Mouse (Mus musculus) hindlimb bud, embryonic 11.5 days (tissue): Measurements from ENCODE around the gene Slc38a4.

Source experiments
- DNase-seq: peaks from one replicate; pipeline ENCODE4 v3.0.0-alpha.2; 2012; ENCODE audit warnings: low read depth, low spot score; ENCODE audit errors: extremely low spot score

The Slc38a4 gene

DNA sequence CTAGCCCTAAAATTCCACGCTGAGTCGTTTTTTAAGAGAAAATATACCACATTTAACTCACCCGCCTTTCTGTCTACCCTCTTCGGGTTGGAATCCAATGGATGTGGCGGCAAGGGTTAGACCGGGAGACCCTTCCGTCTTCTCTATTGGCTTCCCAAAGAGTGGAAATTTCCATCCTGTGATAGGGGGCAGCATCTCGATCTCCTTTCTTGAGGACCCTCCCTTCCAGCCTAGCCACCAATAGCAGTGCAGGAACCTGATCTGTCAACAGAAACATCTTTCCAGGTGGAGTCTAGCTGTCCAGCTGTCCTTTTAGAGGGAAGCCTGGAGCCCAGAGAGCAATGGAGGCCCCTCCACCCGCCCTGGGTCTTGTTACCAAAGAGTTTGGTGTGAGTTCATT lies at the start of gene Slc38a4:
Gene Slc38a4, minus strand, starts transcription at position 163 of the 400 bp plus-strand sequence.
- DNase-seq, result no peak

DNA sequence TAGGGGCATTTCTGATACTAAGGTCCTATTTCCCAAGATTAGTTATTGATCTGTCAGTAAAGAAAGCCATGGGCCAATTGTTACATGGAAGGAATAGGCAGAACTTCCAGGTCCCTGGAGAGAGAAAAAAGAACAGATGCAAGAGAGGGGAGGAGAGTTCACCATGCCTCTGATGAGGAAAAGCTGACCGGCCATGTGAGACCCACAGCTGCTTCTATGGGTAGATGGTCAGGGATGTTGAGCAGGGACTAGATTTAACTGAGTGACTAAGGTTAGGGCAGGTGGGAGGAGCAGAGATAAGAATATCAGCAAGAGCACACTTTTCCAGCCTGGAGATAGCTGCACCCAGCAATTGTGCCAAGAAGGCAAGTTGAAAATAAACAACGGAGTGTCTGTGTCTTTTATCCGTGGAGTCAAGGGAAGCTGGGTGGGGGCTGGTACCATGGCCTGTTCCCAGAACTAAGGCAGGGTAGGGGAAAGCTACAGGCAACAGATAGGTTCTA lies 49.2 kb upstream of the Slc38a4 start:
- DNase-seq, result no peak

DNA sequence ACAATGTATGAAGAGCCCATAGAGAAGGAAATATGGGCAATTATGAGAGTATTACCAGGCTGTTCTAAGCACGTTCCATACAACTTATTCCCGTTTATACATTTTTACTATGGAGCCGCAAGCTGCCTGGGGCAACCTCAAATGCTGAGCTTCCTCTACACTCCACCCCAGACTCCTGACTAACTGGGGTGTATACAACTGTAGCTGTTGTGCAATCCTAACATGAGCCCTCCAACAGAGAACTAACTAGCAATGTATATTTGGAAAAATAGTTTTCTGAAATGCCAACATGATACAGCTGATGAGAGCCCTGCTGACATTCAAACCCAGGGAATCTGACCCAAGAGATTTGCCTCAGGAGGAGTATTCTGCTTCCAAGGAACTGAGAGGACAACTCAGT lies 48.3 kb upstream of the Slc38a4 start:
- no peak for DNase-seq

DNA sequence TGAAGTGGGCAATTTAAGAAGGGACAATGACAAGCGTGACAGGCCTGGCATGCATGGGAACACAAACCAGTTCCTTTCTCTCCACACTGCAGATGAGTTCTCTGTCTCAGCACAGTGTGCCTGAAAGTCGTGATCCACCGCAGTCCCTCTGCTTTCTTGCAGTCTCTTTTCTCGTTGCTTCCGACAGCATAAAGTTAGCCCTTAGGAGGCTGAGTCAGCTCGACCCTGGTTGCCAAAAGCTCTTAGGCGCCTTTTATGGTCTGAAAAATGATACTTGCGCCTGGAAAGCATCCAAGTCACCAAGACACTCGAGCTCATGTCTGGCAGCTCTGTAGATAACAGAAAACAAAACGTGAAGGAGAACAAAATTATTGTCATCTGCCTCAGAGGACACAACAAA lies 47.1 kb upstream of the Slc38a4 start:
- no peak for DNase-seq

DNA sequence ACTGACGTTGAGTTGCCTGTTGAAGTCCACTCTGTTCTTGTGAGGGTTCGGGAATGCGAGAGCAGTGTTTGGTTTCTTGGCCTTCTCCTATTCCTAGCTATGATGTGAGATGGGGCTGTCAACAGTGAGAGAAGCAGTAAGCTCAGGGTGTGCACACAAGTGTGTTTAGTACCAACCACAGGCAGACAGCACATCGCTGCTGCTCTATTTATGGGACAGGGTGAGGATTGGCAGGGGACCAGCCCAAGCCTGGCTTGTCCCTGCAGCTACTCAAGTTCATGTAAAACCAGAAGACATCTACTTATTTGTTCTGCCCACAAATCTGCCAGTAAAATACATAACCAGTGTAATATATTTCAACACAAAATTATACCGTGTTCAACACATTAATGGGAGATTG lies 46.4 kb upstream of the Slc38a4 start:
- DNase-seq, result no peak

DNA sequence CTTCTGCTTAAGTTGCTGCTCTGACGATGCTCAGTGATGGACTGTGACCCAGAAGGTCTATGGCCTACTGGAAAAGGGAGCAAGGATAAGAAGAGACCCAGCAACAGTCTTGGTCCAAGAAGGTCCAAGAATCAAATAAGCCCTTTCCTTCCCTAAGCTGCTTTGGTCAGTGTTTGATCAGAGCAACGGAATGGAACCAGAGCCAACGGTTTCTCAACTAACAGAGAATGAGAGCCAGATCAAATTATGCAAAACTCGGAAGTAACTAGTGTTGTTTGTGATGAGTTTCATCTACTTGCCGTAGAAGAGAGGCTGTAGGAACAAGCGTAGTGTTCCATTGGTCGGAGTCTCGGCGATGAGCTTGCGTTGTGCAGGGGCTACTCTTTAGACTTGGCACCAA lies 43.3 kb upstream of the Slc38a4 start:
- no peak for DNase-seq

DNA sequence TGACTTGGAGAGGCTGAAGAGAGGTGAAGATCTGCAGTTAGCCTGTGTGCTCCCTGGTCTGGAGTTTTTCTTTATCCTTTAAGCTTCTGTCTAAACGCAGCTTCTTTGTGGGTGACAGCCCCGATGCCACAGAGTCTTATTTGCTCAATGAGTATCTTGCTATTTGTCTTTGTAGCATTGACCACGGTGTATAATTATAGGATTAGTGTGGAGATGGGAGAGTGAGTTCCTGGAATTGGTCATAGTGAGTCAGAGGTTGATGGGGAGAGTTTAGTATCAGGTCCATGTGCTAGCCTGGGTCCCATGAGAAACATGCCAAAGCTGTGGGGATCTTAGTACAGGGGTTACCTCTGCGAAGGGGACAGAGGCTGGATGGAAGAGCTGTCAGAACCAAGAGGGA lies 41.8 kb upstream of the Slc38a4 start:
- no peak for DNase-seq

DNA sequence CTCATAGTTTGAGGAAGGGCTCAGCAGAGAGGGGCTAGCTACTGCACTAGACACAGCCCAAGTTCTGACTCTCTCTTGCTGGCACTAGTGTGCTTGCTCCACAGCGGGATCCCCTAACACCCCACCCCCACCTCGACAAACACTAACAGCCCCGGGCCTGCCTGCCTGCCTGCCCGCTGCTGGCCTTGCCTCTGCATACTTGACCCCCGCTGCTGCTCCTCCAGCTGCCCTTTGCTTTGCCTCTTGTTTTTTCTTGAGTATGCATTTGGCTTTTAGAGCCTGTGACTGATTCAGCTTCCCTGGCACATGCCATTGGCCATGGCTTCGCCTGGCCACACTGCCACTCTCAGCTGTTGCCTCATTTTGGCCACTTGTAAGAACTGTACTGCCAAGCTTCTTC lies 33.8 kb upstream of the Slc38a4 start:
- DNase-seq, result no peak

DNA sequence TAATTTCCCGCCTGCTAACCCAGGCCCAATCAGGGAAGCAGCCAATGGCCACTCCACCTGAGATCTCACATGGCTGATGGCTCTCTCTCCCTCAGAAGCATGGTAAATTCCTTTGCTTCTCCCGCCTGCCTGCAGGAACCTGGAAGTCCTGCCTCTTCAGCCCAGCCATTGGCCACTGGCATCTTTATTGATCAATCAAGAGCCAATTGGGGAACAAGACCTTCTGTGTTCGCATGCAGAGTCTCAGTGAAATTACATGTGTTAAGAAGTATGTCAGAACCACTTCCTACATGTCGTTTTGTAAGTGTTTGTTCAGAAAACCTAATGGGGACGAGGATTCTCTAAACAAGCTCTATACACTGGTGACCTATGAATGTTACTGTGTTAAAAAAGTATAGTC lies 30.1 kb upstream of the Slc38a4 start:
- peak; percentile 35 for DNase-seq

DNA sequence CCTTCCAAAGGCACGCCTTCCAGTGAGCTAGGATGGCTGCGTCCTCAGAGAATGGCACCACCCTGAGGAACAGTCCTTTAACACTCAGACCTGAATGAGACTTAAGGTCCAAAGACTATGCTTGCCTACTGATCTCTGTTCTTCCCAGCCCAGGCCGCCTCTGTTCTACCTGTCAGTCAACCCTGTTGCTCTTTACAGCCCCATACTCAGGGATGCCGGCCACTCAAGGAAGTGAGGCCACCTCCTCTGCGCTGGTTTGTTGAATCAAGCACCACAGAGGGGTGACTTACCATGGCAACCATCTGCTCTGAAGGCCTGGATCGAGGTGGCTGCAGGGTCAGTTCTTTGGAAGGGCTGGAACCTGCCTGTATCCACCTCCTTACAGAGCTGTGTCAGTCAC lies 21.9 kb upstream of the Slc38a4 start:
- DNase-seq, result no peak

DNA sequence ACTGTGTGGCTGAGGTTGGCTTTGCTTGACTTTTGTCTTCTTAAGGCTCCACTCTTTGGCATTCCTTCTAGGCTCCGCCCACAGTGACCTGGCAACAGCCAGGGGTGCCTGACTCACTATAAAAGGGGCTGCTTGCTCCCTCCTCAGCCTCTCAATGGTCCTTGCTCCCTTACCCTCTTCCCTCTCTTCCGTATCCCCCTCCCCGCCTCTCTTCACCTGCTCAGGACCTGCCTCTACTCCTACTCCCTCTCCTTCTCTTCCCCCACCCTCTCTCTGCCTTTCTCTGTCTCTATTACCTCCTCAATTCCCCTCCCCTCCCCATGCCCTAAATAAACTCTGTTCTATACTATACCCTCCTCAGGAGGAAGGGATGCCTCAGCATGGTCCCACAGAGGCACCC lies 20.3 kb upstream of the Slc38a4 start:
- no peak for DNase-seq

DNA sequence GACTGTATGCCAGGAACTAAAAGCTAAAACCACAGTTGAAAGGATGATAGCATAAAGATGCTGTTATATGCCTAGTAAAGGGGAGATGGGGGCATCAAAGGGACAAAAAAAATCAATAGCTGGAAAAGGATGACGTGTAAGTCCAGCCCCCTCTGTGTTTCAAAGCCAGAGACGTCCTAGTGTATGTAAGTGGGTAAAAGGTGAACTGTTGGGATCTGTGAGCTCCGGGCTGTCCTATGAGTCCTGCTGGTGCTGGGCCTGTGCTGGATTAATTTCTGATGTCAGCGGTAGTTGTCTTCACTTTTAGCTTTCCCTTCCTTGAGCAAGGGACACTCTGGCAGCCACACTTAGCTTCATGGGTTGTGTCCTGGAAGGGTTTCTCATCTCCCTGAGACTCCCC lies 19.5 kb upstream of the Slc38a4 start:
- DNase-seq, result no peak

DNA sequence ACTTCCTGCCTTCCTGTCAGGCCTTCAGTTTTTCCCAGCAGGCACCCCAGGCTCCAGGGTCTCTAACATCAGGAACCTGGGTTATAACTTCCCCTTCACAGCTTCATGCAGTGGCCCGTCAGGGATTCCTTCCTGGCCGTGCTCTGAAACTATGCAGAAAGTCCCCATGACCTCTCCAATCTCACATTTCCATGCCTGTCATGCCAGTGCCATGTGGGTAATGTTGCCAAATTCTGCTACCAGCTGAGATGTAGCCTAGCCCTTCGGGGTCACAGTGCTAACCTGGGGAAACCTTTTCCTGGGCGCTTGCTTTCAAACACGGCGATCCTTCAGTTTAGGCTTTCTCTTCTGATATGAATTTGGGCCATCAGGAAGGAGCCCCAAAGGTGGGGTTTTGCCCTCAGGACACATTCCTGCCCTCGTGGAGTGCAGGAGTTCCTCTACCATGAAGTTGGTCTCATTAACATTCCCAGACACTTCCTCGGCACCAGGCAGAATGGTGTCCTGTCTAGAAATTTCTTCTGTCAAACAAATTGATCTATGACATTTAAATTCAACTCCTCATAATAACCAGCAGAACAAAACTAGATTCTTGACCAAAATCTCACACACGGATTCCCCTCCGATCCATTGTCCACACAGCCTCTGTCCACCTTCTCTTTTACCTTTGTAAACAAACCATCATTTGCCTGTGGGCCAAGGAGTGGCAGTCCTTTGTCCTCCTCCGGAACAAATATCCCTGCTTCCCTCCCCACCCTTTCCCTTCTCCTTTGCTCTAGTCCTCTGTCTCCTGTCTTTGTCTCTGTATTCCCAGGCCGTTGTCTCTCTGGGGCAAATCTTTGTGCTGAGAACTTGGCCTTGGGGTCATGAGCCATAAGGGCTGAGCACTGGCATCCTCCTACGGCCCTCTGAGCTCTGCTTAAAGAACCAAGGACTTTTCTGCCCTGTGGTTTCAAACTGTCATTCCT lies 17.4 kb upstream of the Slc38a4 start:
- DNase-seq, result no peak

DNA sequence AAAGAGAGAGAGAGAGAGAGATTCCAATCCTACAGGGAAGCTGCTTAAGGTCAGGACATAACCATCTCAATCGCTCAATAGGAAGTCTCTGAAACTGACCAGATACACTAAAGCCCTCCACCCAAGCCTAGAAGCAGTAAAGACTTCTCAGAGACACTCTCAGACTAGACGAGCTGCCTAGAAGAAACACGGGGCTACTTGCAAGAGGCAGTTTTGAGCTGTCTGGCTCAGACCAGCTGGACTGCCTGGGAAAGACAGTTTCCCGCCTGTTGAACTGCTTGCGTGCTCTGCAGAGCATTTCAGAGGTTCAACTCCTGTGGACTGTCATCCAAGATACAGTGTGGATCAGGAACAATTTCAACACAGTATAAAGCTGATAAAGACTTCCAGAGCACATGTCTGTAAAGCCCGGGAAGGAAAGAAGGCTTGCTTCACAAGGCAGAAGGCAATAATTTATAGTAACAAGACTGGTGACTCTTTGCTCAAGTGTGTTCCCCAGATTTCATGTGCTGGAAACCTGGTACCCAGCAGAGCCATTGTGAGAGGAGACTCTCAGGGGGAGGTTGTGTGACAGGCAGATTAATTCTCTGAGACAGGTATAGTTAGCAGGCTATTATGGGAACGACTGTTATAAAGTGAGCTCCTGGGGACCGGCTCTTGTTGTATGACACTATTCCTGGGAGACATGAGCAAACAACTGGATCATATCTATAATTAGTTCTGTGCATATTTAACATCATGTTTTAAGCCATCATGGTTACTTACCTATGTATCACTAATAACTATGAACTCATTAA lies 11.8 kb upstream of the Slc38a4 start:
- no peak for DNase-seq

DNA sequence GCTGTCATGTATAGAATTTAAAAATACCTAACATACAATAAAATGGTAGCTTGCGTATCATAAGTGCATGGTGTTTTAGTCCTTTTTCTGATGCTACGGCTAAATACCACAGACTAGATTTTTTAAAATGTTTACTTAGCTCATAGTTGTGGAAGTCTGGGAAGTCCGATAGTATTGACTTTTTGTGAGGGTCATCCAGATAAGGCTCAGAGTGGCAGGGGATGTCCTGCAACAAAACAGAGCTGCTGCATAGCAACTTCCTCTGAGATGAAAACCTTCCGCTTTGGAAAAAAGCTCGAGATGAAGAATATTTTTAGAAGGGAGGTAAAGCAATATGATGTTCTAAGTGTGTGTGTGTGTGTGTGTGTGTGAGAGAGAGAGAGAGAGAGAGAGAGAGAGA lies 11.2 kb upstream of the Slc38a4 start:
- DNase-seq, result no peak

DNA sequence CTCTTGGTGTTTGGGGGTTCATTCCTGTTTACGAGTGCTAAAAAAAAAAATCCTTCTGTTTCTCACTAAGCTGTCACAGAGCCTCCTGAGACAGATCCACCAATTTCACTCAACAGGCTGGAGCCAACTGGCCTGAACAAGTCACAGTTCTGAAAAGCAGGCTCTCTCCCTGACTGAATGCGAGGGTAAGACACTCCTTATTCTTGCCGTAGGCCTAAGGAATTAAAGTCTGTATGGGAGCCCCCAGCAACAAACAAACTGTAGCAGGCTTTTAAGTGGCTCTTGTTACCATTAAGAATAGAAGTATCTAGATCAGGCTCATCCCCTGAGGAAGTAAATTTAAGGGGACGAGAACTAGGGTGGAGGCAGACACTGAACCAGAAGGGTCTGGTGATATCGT lies 7.5 kb upstream of the Slc38a4 start:
- DNase-seq, result no peak

DNA sequence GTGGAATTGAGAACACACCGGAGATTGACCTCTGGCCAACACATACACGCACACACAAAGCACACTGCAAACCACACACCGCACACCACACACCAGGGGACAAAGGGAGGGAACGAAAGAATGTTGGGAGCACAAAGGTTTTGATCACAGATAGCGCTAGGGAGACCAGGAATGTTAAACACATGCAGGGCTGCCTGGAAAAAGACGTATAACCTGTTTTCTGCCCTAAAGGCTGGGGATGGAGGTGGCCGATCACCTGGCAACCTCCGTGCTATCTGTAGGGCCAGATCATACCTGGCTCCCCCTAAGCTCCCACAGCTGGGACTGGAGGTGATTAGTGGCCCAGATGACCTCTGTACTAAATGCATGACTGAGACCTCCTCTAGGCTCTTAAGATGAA lies 5.2 kb upstream of the Slc38a4 start:
- DNase-seq, result no peak

DNA sequence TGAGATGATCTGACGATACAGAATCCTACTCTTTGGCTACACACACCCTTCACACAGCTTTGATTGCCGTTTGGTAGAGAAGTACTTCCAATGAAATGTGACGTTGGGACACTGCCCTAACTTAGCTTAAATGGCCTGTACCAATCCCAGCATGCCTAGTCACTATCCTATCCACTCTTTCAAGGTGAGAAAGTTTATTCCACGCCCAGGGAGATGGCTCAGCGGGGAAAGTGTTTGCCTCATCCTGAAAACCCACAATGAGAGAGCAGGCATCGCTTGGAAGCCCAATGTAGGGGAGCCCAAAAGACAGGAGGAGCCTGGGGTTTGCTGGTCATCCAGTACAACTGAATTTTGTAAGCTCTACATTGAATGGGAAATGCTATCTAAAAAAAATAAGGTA lies 4.8 kb upstream of the Slc38a4 start:
- no peak for DNase-seq

DNA sequence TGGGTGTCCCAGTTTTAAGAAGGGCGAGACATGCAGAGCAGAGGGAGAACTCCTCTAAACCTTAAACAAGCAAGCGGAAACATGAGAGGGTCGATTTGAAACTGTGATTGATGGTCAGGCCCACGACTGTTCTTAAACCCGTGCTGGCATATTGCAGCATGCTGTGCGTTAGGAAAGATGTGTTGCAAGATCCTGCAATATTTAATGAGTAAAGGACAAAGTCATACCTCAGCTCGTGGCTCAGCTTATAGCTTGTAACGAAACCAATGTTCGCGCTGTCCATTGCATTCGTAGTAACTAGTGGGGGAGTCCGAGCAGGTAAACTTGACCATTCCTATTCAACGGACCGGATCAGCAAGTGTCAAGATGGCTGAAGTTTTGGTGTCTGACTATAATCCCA lies 4.3 kb upstream of the Slc38a4 start:
- DNase-seq, result no peak

DNA sequence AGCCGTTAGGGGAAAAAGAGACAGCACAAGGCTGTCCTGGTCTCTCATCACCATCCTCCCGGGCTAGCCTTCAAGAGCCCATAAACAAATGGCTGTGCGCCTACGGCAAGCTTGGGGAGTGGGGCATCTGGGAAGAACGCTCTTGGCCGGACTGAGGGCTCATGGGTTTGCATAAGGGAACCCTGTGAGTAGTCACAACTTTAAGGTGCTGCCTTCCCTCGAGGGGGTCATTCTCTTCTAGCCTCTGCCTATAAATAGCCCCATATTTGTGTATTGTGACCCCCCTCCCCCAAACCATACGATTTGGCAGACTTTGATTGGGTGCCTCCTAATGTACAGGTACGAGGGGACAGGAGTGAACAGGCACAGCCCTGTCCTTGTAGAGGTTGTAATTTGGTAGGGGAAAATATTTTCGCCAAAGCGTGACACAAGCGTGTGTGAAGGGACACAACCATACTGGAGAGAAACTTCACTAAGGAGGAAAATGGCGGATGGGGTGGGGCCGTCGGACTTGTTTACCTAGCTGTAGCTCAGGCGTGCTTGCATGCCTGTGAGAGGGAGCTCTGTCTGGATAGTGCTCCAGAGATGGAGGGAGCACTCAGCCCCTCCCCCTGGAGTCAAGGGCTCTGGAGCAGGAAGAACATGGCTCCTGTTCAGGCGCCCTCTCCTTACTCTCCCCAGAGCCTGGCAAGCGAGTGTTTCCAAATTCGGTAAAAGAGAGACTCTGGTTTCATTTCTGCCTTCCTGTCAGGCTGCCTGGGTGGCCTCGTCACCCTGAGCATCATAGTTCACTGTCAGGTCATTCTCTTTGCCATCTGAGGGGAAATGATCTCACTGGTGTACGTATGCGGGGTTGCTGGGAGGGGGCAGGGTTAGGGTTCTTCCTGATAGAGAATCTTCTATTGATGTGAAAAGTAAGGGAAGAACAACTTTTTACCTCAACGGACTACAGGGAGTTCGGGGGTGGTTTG lies 3.6 kb upstream of the Slc38a4 start:
- no peak for DNase-seq
